Mouse (Mus musculus): ENCODE measurements around the gene Slc38a4. TPM values are rescaled to one million over a fixed set of nuclear protein-coding genes. Genes with fewer than 3 reads are reported as not detected.

The Slc38a4 gene
- polyA plus RNA-seq, 1 experiment, result 0.30 TPM

GRCm38 (mm10) chr15:97041182-97041581 is 14.6 kb downstream of the Slc38a4 start:
- WGBS, result 81% methylated on average over 9 of the region's 9 CpGs
- H3K27ac ChIP-seq (ENCODE audit: insufficient read depth, low read depth, low read length), result no peak overlapping the region

GRCm38 (mm10) chr15:97037710-97038109 is 18.0 kb downstream of the Slc38a4 start:
- TF ChIP-seq CTCF (IDR thresholded peaks at IDR 0.05; ENCODE audit: extremely low read depth, insufficient read length, insufficient replicate concordance, low read depth, low read length) (no peak), POLR2A (IDR thresholded peaks at IDR 0.05; ENCODE audit: low read depth, low read length) (no peak)
- WGBS, result 89% methylated on average over 8 of the region's 8 CpGs
- Histone ChIP-seq H3K4me1 (ENCODE audit: control insufficient read depth, insufficient read depth, insufficient read length, low read length) (no peaks in the 10 kb centered on the region), H3K36me3 (ENCODE audit: control insufficient read depth, insufficient read depth, low read length) (no peaks in the 10 kb centered on the region), H3K4me3 (ENCODE audit: low read depth, low read length) (no peak overlapping the region), H3K27ac (ENCODE audit: insufficient read depth, low read depth, low read length) (no peak overlapping the region), H3K27me3 (ENCODE audit: control insufficient read depth, insufficient read depth, low read length) (no peaks in the 10 kb centered on the region)

More at GRCm38 (mm10) chr15:97041182-97041581, 14.6 kb downstream of the Slc38a4 start:
- Histone ChIP-seq H3K4me1 (ENCODE audit: control insufficient read depth, insufficient read depth, insufficient read length, low read length) (no peaks in the 10 kb centered on the region), H3K4me3 (ENCODE audit: low read depth, low read length) (no peak overlapping the region), H3K27me3 (ENCODE audit: control insufficient read depth, insufficient read depth, low read length) (no peaks in the 10 kb centered on the region), H3K36me3 (ENCODE audit: control insufficient read depth, insufficient read depth, low read length) (no peaks in the 10 kb centered on the region)
- TF ChIP-seq CTCF (IDR thresholded peaks at IDR 0.05; ENCODE audit: extremely low read depth, insufficient read length, insufficient replicate concordance, low read depth, low read length) (no peak), POLR2A (IDR thresholded peaks at IDR 0.05; ENCODE audit: low read depth, low read length) (no peak)

GRCm38 (mm10) chr15:97035892-97036291 is 19.9 kb downstream of the Slc38a4 start:
- 54% methylated on average over 6 of the region's 6 CpGs for WGBS
- no peaks in the 10 kb centered on the region for H3K36me3 ChIP-seq (ENCODE audit: control insufficient read depth, insufficient read depth, low read length)
- no peak for TF ChIP-seq CTCF (IDR thresholded peaks at IDR 0.05; ENCODE audit: extremely low read depth, insufficient read length, insufficient replicate concordance, low read depth, low read length)
- no peak for TF ChIP-seq POLR2A (IDR thresholded peaks at IDR 0.05; ENCODE audit: low read depth, low read length)
- H3K4me1 ChIP-seq (ENCODE audit: control insufficient read depth, insufficient read depth, insufficient read length, low read length), result no peaks in the 10 kb centered on the region
- H3K4me3 ChIP-seq (ENCODE audit: low read depth, low read length), result no peak overlapping the region
- no peak overlapping the region for H3K27ac ChIP-seq (ENCODE audit: insufficient read depth, low read depth, low read length)
- no peaks in the 10 kb centered on the region for H3K27me3 ChIP-seq (ENCODE audit: control insufficient read depth, insufficient read depth, low read length)

- H3K27ac ChIP-seq (ENCODE audit: insufficient read depth, low read depth, low read length), result no peak overlapping the region
- 74% methylated on average over 9 of the region's 9 CpGs for WGBS
- TF ChIP-seq CTCF (IDR thresholded peaks at IDR 0.05; ENCODE audit: extremely low read depth, insufficient read length, insufficient replicate concordance, low read depth, low read length), result no peak
- TF ChIP-seq POLR2A (IDR thresholded peaks at IDR 0.05; ENCODE audit: low read depth, low read length), result no peak
- H3K4me3 ChIP-seq (ENCODE audit: low read depth, low read length), result no peak overlapping the region
- H3K27me3 ChIP-seq (ENCODE audit: control insufficient read depth, insufficient read depth, low read length), result no peaks in the 10 kb centered on the region
- no peaks in the 10 kb centered on the region for H3K36me3 ChIP-seq (ENCODE audit: control insufficient read depth, insufficient read depth, low read length)
- H3K4me1 ChIP-seq (ENCODE audit: control insufficient read depth, insufficient read depth, insufficient read length, low read length), result no peaks in the 10 kb centered on the region
Observed at GRCm38 (mm10) chr15:97033485-97033991, 22.2 kb downstream of the Slc38a4 start.

- H3K27me3 ChIP-seq (ENCODE audit: control insufficient read depth, insufficient read depth, low read length), result no peaks in the 10 kb centered on the region
- H3K4me3 ChIP-seq (ENCODE audit: low read depth, low read length), result no peak overlapping the region
- no peaks in the 10 kb centered on the region for H3K4me1 ChIP-seq (ENCODE audit: control insufficient read depth, insufficient read depth, insufficient read length, low read length)
- no peak overlapping the region for H3K27ac ChIP-seq (ENCODE audit: insufficient read depth, low read depth, low read length)
- TF ChIP-seq CTCF (IDR thresholded peaks at IDR 0.05; ENCODE audit: extremely low read depth, insufficient read length, insufficient replicate concordance, low read depth, low read length) (no peak), POLR2A (IDR thresholded peaks at IDR 0.05; ENCODE audit: low read depth, low read length) (no peak)
- no peaks in the 10 kb centered on the region for H3K36me3 ChIP-seq (ENCODE audit: control insufficient read depth, insufficient read depth, low read length)
- WGBS, result 77% methylated on average over 5 of the region's 5 CpGs
Observed at GRCm38 (mm10) chr15:97031886-97032285, 23.9 kb downstream of the Slc38a4 start.

- TF ChIP-seq CTCF (IDR thresholded peaks at IDR 0.05; ENCODE audit: extremely low read depth, insufficient read length, insufficient replicate concordance, low read depth, low read length), result no peak
- no peak for TF ChIP-seq POLR2A (IDR thresholded peaks at IDR 0.05; ENCODE audit: low read depth, low read length)
- no peaks in the 10 kb centered on the region for H3K4me1 ChIP-seq (ENCODE audit: control insufficient read depth, insufficient read depth, insufficient read length, low read length)
- H3K27ac ChIP-seq (ENCODE audit: insufficient read depth, low read depth, low read length), result no peak overlapping the region
- no peak overlapping the region for H3K4me3 ChIP-seq (ENCODE audit: low read depth, low read length)
- no peaks in the 10 kb centered on the region for H3K27me3 ChIP-seq (ENCODE audit: control insufficient read depth, insufficient read depth, low read length)
- H3K36me3 ChIP-seq (ENCODE audit: control insufficient read depth, insufficient read depth, low read length), result no peaks in the 10 kb centered on the region
- WGBS, result 92% methylated on average over 10 of the region's 10 CpGs
Observed at GRCm38 (mm10) chr15:97030984-97031492, 24.7 kb downstream of the Slc38a4 start.

GRCm38 (mm10) chr15:97030136-97030535 is 25.6 kb downstream of the Slc38a4 start:
- Histone ChIP-seq H3K27ac (ENCODE audit: insufficient read depth, low read depth, low read length) (no peak overlapping the region), H3K4me1 (ENCODE audit: control insufficient read depth, insufficient read depth, insufficient read length, low read length) (no peaks in the 10 kb centered on the region), H3K4me3 (ENCODE audit: low read depth, low read length) (no peak overlapping the region), H3K36me3 (ENCODE audit: control insufficient read depth, insufficient read depth, low read length) (no peaks in the 10 kb centered on the region), H3K27me3 (ENCODE audit: control insufficient read depth, insufficient read depth, low read length) (no peaks in the 10 kb centered on the region)
- TF ChIP-seq CTCF (IDR thresholded peaks at IDR 0.05; ENCODE audit: extremely low read depth, insufficient read length, insufficient replicate concordance, low read depth, low read length), result no peak
- TF ChIP-seq POLR2A (IDR thresholded peaks at IDR 0.05; ENCODE audit: low read depth, low read length), result no peak
- WGBS, result 87% methylated on average over 4 of the region's 4 CpGs
